Mouse (Mus musculus): ENCODE results near the gene Ppdpf. TPM values are rescaled to one million over a fixed set of nuclear protein-coding genes. Genes with fewer than 3 reads are reported as not detected.
"Not testable (repeated sequence)": the region's sequence is repeated elsewhere in the genome, so short reads cannot be mapped to it uniquely, and the experiment has no call there.

Gene Ppdpf
- polyA plus RNA-seq, 1 experiment, result 172 TPM

- DNase-seq (ENCODE audit: low read depth, low spot score), result no peak
- 62% methylated on average over 6 of the region's 6 CpGs for WGBS
Observed at GRCm38 (mm10) chr2:181157716-181158302, 29.2 kb upstream of the Ppdpf start.

GRCm38 (mm10) chr2:181158471-181158870 lies 28.6 kb upstream of the Ppdpf start:
- WGBS, result 90% methylated on average over 2 of the region's 2 CpGs
- no peak for DNase-seq (ENCODE audit: low read depth, low spot score)

- WGBS, result 41% methylated on average over 7 of the region's 7 CpGs
Observed at GRCm38 (mm10) chr2:181159091-181159514, 27.9 kb upstream of the Ppdpf start.

GRCm38 (mm10) chr2:181159771-181160170 lies 27.3 kb upstream of the Ppdpf start:
- DNase-seq (ENCODE audit: low read depth, low spot score), result no peak
- WGBS, result 4% methylated on average over 2 of the region's 2 CpGs

More at GRCm38 (mm10) chr2:181159091-181159514, 27.9 kb upstream of the Ppdpf start:
- DNase-seq (ENCODE audit: low read depth, low spot score), result no peak

- no peak for DNase-seq (ENCODE audit: low read depth, low spot score)
- WGBS, result 45% methylated on average over 4 of the region's 4 CpGs
Observed at GRCm38 (mm10) chr2:181160821-181161220, 26.2 kb upstream of the Ppdpf start.

- DNase-seq (ENCODE audit: low read depth, low spot score), result no peak
- 46% methylated on average over 5 of the region's 5 CpGs for WGBS
Observed at GRCm38 (mm10) chr2:181166469-181166868, 20.6 kb upstream of the Ppdpf start.

GRCm38 (mm10) chr2:181174646-181175045 lies 12.4 kb upstream of the Ppdpf start:
- 85% methylated on average over 3 of the region's 3 CpGs for WGBS
- DNase-seq (ENCODE audit: low read depth, low spot score), result no peak

- 73% methylated on average over 3 of the region's 3 CpGs for WGBS
Observed at GRCm38 (mm10) chr2:181178015-181178414, 9.0 kb upstream of the Ppdpf start.

GRCm38 (mm10) chr2:181178471-181178870 lies 8.6 kb upstream of the Ppdpf start:
- 68% methylated on average over 5 of the region's 5 CpGs for WGBS

More at GRCm38 (mm10) chr2:181178015-181178414, 9.0 kb upstream of the Ppdpf start:
- no peak for DNase-seq (ENCODE audit: low read depth, low spot score)

GRCm38 (mm10) chr2:181180898-181181297 lies 6.1 kb upstream of the Ppdpf start:
- DNase-seq (ENCODE audit: low read depth, low spot score), result no peak
- 65% methylated on average over 6 of the region's 6 CpGs for WGBS

More at GRCm38 (mm10) chr2:181178471-181178870, 8.6 kb upstream of the Ppdpf start:
- DNase-seq (ENCODE audit: low read depth, low spot score), result no peak

GRCm38 (mm10) chr2:181186635-181187034 lies 412 bp upstream of the Ppdpf start:
- WGBS, result under 1% methylated on average over 14 of the region's 14 CpGs
- DNase-seq (ENCODE audit: low read depth, low spot score), result no peak

GRCm38 (mm10) chr2:181188681-181189080 lies 1.6 kb downstream of the Ppdpf start:
- 31% methylated on average over 2 of the region's 2 CpGs for WGBS
- no peak for DNase-seq (ENCODE audit: low read depth, low spot score)

- 68% methylated on average over 1 of the region's 1 CpGs for WGBS
- DNase-seq (ENCODE audit: low read depth, low spot score), result no peak
Observed at GRCm38 (mm10) chr2:181189321-181189720, 2.3 kb downstream of the Ppdpf start.

- WGBS, result 58% methylated on average over 4 of the region's 4 CpGs
- not testable (repeated sequence) for DNase-seq (ENCODE audit: low read depth, low spot score)
Observed at GRCm38 (mm10) chr2:181191385-181191784, 4.3 kb downstream of the Ppdpf start.

GRCm38 (mm10) chr2:181191936-181192335 lies 4.9 kb downstream of the Ppdpf start:
- WGBS, result 71% methylated on average over 4 of the region's 4 CpGs
- no peak for DNase-seq (ENCODE audit: low read depth, low spot score)

- 73% methylated on average over 3 of the region's 3 CpGs for WGBS
- DNase-seq (ENCODE audit: low read depth, low spot score), result no peak
Observed at GRCm38 (mm10) chr2:181193044-181193443, 6.0 kb downstream of the Ppdpf start.

- DNase-seq (ENCODE audit: low read depth, low spot score), result no peak
- WGBS, result 52% methylated on average over 4 of the region's 4 CpGs
Observed at GRCm38 (mm10) chr2:181196628-181197300, 9.7 kb downstream of the Ppdpf start.

- 34% methylated on average over 3 of the region's 3 CpGs for WGBS
- DNase-seq (ENCODE audit: low read depth, low spot score), result no peak
Observed at GRCm38 (mm10) chr2:181201606-181202005, 14.6 kb downstream of the Ppdpf start.

GRCm38 (mm10) chr2:181202422-181202821 lies 15.4 kb downstream of the Ppdpf start, which contains the start of gene Ptk6:
Gene Ptk6, minus strand, starts transcription at chr2:181202789.
- 56% methylated on average over 3 of the region's 3 CpGs for WGBS
- no peak for DNase-seq (ENCODE audit: low read depth, low spot score)

GRCm38 (mm10) chr2:181202886-181203285 lies 15.8 kb downstream of the Ppdpf start:
- 34% methylated on average over 6 of the region's 6 CpGs for WGBS
- DNase-seq (ENCODE audit: low read depth, low spot score), result no peak

- DNase-seq (ENCODE audit: low read depth, low spot score), result no peak
- WGBS, result 84% methylated on average over 5 of the region's 5 CpGs
Observed at GRCm38 (mm10) chr2:181205678-181206077, 18.6 kb downstream of the Ppdpf start.

Measured in large intestine, adult 2 months (tissue).